Mouse (Mus musculus) limb, embryonic 14.5 days (tissue): Measurements from ENCODE around the gene 4930412O13Rik. TPM values are rescaled to one million over a fixed set of nuclear protein-coding genes. Genes with fewer than 3 reads are reported as not detected.
A peak's percentile ranks its signal among the peaks of the same experiment; 100 is the strongest.

Source experiments
- ATAC-seq: fragments of 200-750 bp; cut with Nextera tagmentation; 2 replicates; pipeline ENCODE4 v1.8.0; 2017; ENCODE audit warnings: low read depth, moderate number of reproducible peaks, moderate TSS enrichment; ENCODE audit not compliant: low FRiP score
- DNase-seq: peaks from one replicate; pipeline ENCODE4 v3.0.0-alpha.2; 2015; ENCODE audit warnings: low spot score
- H3K27ac ChIP-seq: fragments of 300-500 bp; sonication (generic); replicated peaks from 2 replicates; pipeline ENCODE4 v1.5.1; 2014; ENCODE audit warnings: low read depth, mild to moderate bottlenecking, low read length, moderate library complexity, mixed read lengths
- H3K27me3 ChIP-seq: fragments of 300-500 bp; sonication (generic); 2 replicates; pipeline ENCODE4 v1.6.1; 2014; ENCODE audit warnings: low read length, mixed read lengths; ENCODE audit not compliant: control insufficient read depth, insufficient read depth
- H3K36me3 ChIP-seq: fragments of 300-500 bp; sonication (generic); 2 replicates; pipeline ENCODE4 v1.6.1; 2014; ENCODE audit warnings: mild to moderate bottlenecking, low read length, moderate library complexity, mixed read lengths; ENCODE audit not compliant: control insufficient read depth, insufficient read depth
- H3K4me1 ChIP-seq: fragments of 300-500 bp; sonication (generic); 2 replicates; pipeline ENCODE4 v1.6.1; 2014; ENCODE audit warnings: antibody characterized with exemption, low read length, mixed read lengths; ENCODE audit not compliant: control insufficient read depth, insufficient read depth
- H3K4me2 ChIP-seq: fragments of 300-500 bp; sonication (generic); replicated peaks from 2 replicates; pipeline ENCODE4 v1.6.1; 2014; ENCODE audit warnings: low read depth, mild to moderate bottlenecking, low read length, moderate library complexity; ENCODE audit not compliant: severe bottlenecking
- H3K4me3 ChIP-seq: fragments of 300-500 bp; sonication (generic); replicated peaks from 2 replicates; pipeline ENCODE4 v1.5.1; 2014; ENCODE audit warnings: low read length
- H3K9ac ChIP-seq: fragments of 300-500 bp; sonication (generic); 2 replicates; pipeline ENCODE4 v1.6.1; 2014; ENCODE audit warnings: mild to moderate bottlenecking, low read depth, low read length, moderate library complexity; ENCODE audit not compliant: severe bottlenecking
- H3K9me3 ChIP-seq: fragments of 300-500 bp; sonication (generic); 2 replicates; pipeline ENCODE4 v1.6.1; 2016; ENCODE audit warnings: low read length; ENCODE audit not compliant: control insufficient read depth
- POLR2A ChIP-seq: fragments of 200-500 bp; IDR thresholded peaks from 2 replicates; pipeline ENCODE4 v1.8.0; 2012; ENCODE audit warnings: inconsistent platforms, mild to moderate bottlenecking, moderate library complexity, borderline replicate concordance; ENCODE audit not compliant: insufficient read depth, insufficient read length; ENCODE audit errors: extremely low read depth
- WGBS: fragments of 180-500 bp; shearing (Covaris S2); extraction: QIAGEN DNeasy Blood & Tissue Kit; methylation state at CpG from one replicate; pipeline ENCODE4 v1.1.7; 2014; 5-methylcytosine and 5-hydroxymethylcytosine counted together
- polyA plus RNA-seq, 2 experiments: library from polyadenylated mRNA; depleted of rRNA in 1 of 2; stranded (reverse) in 1 of 2; unstranded in 1 of 2; fragments of >200 nt; fragmentation: Nextera tagmentation in 1 of 2; extraction: Ambion mirVana in 1 of 2; gene quantifications; 2 replicates each; pipeline versions ENCODE4 v1.2.1 to v1.2.3; 2012 to 2014

Gene 4930412O13Rik
- polyA plus RNA-seq, 2 experiments = 0.64 TPM; not detected in 1

GRCm38 (mm10) chr2:9893272-9893953 lies 12.4 kb downstream of the 4930412O13Rik start:
- H3K27me3 ChIP-seq = peaks cover 95% of the 10 kb centered on the region
- 0 out of 2 replicates have a peak, but pooled peaks cover 2% of the 10 kb centered on the region for H3K4me1 ChIP-seq
- DNase-seq (no peak), ATAC-seq (no peak)
- H3K27ac ChIP-seq = no peak overlapping the region
- H3K9me3 ChIP-seq = no peaks in the 10 kb centered on the region
- no peak overlapping the region for H3K4me3 ChIP-seq
- no peaks in the 10 kb centered on the region for H3K36me3 ChIP-seq
- H3K9ac ChIP-seq = no peak overlapping the region
- no peak for TF ChIP-seq POLR2A
- WGBS = 0% methylated on average over 6 of the region's 6 CpGs
- H3K4me2 ChIP-seq = no peak overlapping the region

- Histone ChIP-seq H3K9me3 (no peaks in the 10 kb centered on the region), H3K36me3 (no peaks in the 10 kb centered on the region), H3K4me3 (no peak overlapping the region), H3K27me3 (peaks cover 94% of the 10 kb centered on the region), H3K4me2 (no peak overlapping the region), H3K27ac (no peak overlapping the region), H3K4me1 (no peaks in the 10 kb centered on the region), H3K9ac (no peak overlapping the region)
- no peak for DNase-seq
- 2% methylated on average over 19 of the region's 19 CpGs for WGBS
- no peak for ATAC-seq
- TF ChIP-seq POLR2A = no peak
Observed at GRCm38 (mm10) chr2:9894836-9895593, 14.0 kb downstream of the 4930412O13Rik start.

GRCm38 (mm10) chr2:9896097-9896770 lies 15.2 kb downstream of the 4930412O13Rik start:
- Histone ChIP-seq H3K27me3 (peaks cover 81% of the 10 kb centered on the region), H3K27ac (no peak overlapping the region), H3K4me1 (no peaks in the 10 kb centered on the region), H3K9ac (no peak overlapping the region), H3K4me2 (no peak overlapping the region; the same call in 1 of the 2 replicates), H3K4me3 (peak overlapping the region; percentile 16), H3K9me3 (no peaks in the 10 kb centered on the region), H3K36me3 (no peaks in the 10 kb centered on the region)
- WGBS = under 1% methylated on average over 22 of the region's 22 CpGs
- TF ChIP-seq POLR2A = no peak
- no peak for DNase-seq
- ATAC-seq = no peak

GRCm38 (mm10) chr2:9897846-9898245 lies 16.8 kb downstream of the 4930412O13Rik start:
- H3K4me2 ChIP-seq = no peak overlapping the region
- TF ChIP-seq POLR2A = no peak
- H3K9me3 ChIP-seq = no peaks in the 10 kb centered on the region
- no peak overlapping the region for H3K27ac ChIP-seq
- no peak overlapping the region for H3K9ac ChIP-seq
- ATAC-seq (no peak), DNase-seq (no peak)
- no peaks in the 10 kb centered on the region for H3K36me3 ChIP-seq
- H3K27me3 ChIP-seq = peaks cover 70% of the 10 kb centered on the region
- WGBS = 8% methylated on average over 8 of the region's 8 CpGs
- no peak overlapping the region for H3K4me3 ChIP-seq
- no peaks in the 10 kb centered on the region for H3K4me1 ChIP-seq

- H3K9me3 ChIP-seq = no peaks in the 10 kb centered on the region
- H3K9ac ChIP-seq = no peak overlapping the region
- no peak for ATAC-seq
- H3K4me2 ChIP-seq = no peak overlapping the region
- no peak overlapping the region for H3K4me3 ChIP-seq
- TF ChIP-seq POLR2A = no peak
- no peaks in the 10 kb centered on the region for H3K36me3 ChIP-seq
- DNase-seq = no peak
- 56% methylated on average over 14 of the region's 14 CpGs for WGBS
- peaks cover 9% of the 10 kb centered on the region for H3K27me3 ChIP-seq
- no peak overlapping the region for H3K27ac ChIP-seq
- no peaks in the 10 kb centered on the region; the same call in 1 of the 2 replicates for H3K4me1 ChIP-seq
Observed at GRCm38 (mm10) chr2:9903854-9904560, 23.0 kb downstream of the 4930412O13Rik start.
